Mouse (Mus musculus) hindbrain, postnatal 0 days (tissue): ENCODE data around the gene Rapgef4. TPM values are rescaled to one million over a fixed set of nuclear protein-coding genes. Genes with fewer than 3 reads are reported as not detected.

ENCODE experiments used
- ATAC-seq: fragments of 200-750 bp; cut with Nextera tagmentation; 2 replicates; pipeline ENCODE4 v1.8.0; 2017; ENCODE audit warnings: mild to moderate bottlenecking, moderate TSS enrichment, moderate library complexity
- DNase-seq: peaks from one replicate; pipeline ENCODE4 v3.0.0-alpha.2; 2015; ENCODE audit warnings: low spot score
- H3K27ac ChIP-seq: fragments of 300-500 bp; sonication (generic); 2 replicates; pipeline ENCODE4 v1.5.1; 2014; ENCODE audit warnings: mild to moderate bottlenecking
- H3K27me3 ChIP-seq: fragments of 300-500 bp; sonication (generic); 2 replicates; pipeline ENCODE4 v1.6.1; 2014; ENCODE audit warnings: low read length, mixed read lengths; ENCODE audit not compliant: insufficient read depth
- H3K36me3 ChIP-seq: fragments of 300-500 bp; sonication (generic); 2 replicates; pipeline ENCODE4 v1.6.1; 2014; ENCODE audit warnings: low read length, mixed read lengths; ENCODE audit not compliant: insufficient read depth
- H3K4me1 ChIP-seq: fragments of 300-500 bp; sonication (generic); 2 replicates; pipeline ENCODE4 v1.6.1; 2014; ENCODE audit warnings: antibody characterized with exemption, low read length, mixed read lengths; ENCODE audit not compliant: insufficient read depth
- H3K4me2 ChIP-seq: fragments of 300-500 bp; sonication (generic); 2 replicates; pipeline ENCODE4 v1.6.1; 2014; ENCODE audit warnings: low read depth, mild to moderate bottlenecking, low read length, moderate library complexity, mixed read lengths
- H3K4me3 ChIP-seq: fragments of 300-500 bp; sonication (generic); 2 replicates; pipeline ENCODE4 v1.5.1; 2014; ENCODE audit warnings: low read length
- H3K9ac ChIP-seq: fragments of 300-500 bp; sonication (generic); replicated peaks from 2 replicates; pipeline ENCODE4 v1.6.1; 2014; ENCODE audit warnings: mild to moderate bottlenecking, low read length, moderate library complexity, mixed read lengths
- H3K9me3 ChIP-seq: fragments of 300-500 bp; sonication (generic); 2 replicates; pipeline ENCODE4 v1.6.1; 2016; ENCODE audit warnings: low read length, mixed read lengths
- CTCF ChIP-seq: IDR thresholded peaks from 2 replicates; pipeline ENCODE4 v1.5.1; 2016; ENCODE audit warnings: antibody characterized with exemption, control low read depth, low read depth
- WGBS: fragments of 180-500 bp; shearing (Covaris S2); extraction: QIAGEN DNeasy Blood & Tissue Kit; methylation state at CpG from one replicate; pipeline ENCODE4 v1.1.7; 2014; 5-methylcytosine and 5-hydroxymethylcytosine counted together
- polyA plus RNA-seq: library from polyadenylated mRNA; unstranded; fragments of >200 nt; fragmentation: Nextera tagmentation; extraction: Ambion mirVana; gene quantifications from 2 replicates; pipeline ENCODE4 v1.2.1, GENCODE M21; 2015
- total RNA-seq: library from RNA; depleted of rRNA; stranded (reverse); fragments of >200 nt; gene quantifications from 2 replicates; pipeline ENCODE4 v1.2.3, GENCODE M21; 2014

Gene Rapgef4
- total and polyA plus RNA-seq, 2 experiments from 2014 or later = 47.3 to 104 TPM

DNA sequence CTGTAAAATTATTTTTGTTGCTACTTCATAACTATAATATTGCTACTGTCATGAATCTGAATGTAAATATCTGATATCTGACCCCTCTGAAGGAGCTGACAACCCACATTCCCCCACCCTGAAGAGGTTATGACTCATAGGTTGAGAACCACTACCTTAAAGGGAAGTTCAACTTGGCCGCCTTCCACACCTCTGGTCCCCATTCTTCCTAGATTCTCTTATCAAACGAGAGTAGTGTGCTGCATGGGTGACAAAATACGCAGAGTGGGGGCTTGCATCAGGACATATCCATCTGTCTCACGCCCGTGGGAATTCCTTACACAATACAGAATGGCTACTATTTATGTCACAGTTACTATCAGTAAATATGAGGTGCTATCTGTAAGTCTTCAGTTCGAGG is 221.2 kb downstream of the Rapgef4 start:
- H3K27me3 ChIP-seq = no peaks in the 10 kb centered on the region
- 85% methylated on average over 6 of the region's 6 CpGs for WGBS

DNA sequence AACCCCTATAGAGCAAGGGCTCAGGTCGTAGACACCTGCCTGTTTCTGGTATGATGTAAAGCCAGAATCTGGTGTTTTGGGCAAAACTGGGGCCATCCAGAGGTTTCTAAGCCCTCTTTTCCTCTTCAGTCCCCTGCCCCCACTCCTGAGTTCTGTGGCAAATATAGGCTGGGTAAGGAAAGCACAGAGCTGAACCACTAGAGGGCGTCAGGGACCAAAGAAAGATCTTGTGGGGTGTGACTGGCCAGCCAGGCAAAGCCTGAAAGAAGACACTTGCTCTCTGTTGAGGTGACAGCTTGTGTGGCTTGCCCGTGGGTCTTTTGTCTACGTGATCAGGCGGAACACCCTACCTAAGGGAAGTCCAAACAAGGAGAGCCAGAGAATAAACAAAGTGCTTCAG is 222.6 kb downstream of the Rapgef4 start:
- WGBS = 11% methylated on average over 5 of the region's 5 CpGs
- no peak overlapping the region for H3K27ac ChIP-seq
- H3K9ac ChIP-seq = no peak overlapping the region
- no peaks in the 10 kb centered on the region for H3K27me3 ChIP-seq
- 0 out of 2 replicates have a peak overlapping the region, but pooled peaks have one; percentile 2 for H3K4me3 ChIP-seq
- DNase-seq (peak; percentile 90), ATAC-seq (peak; percentile 86)
- peak; percentile 89 for TF ChIP-seq CTCF
- H3K4me2 ChIP-seq = peak overlapping the region; percentile 39; the same call in 1 of the 2 replicates
- no peaks in the 10 kb centered on the region; the same call in none of the 2 replicates for H3K36me3 ChIP-seq
- H3K4me1 ChIP-seq = no peaks in the 10 kb centered on the region
- H3K9me3 ChIP-seq = no peaks in the 10 kb centered on the region

More for the DNA sequence above, 221.2 kb downstream of the Rapgef4 start:
- TF ChIP-seq CTCF = no peak
- Histone ChIP-seq H3K4me3 (no peak overlapping the region), H3K4me1 (no peaks in the 10 kb centered on the region), H3K4me2 (no peak overlapping the region), H3K9ac (no peak overlapping the region), H3K36me3 (no peaks in the 10 kb centered on the region; the same call in 1 of the 2 replicates), H3K27ac (no peak overlapping the region), H3K9me3 (no peaks in the 10 kb centered on the region)
- DNase-seq (no peak), ATAC-seq (no peak)

DNA sequence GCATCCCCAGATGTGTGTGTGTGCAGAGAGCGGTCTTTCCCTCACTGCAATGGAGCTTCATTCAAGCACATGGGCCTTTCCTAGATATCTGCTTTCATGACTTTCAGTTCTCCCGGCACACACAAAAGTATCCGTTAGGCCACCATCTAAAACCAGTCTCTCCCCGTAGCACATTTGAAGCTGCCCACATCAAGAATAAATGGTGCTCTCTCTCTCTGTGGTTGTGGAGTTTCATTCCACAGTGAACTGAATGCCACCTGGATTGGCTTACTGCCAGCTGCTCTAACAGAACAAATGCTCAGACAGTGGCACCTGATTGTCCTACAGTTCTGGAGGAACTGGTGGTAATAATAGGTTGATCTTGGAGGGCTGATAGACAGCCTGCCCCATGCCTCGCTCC is 224.8 kb downstream of the Rapgef4 start:
- H3K9ac ChIP-seq = no peak overlapping the region
- no peak overlapping the region for H3K4me3 ChIP-seq
- no peaks in the 10 kb centered on the region; the same call in none of the 2 replicates for H3K36me3 ChIP-seq
- no peaks in the 10 kb centered on the region for H3K27me3 ChIP-seq
- no peak overlapping the region for H3K27ac ChIP-seq
- H3K4me1 ChIP-seq = no peaks in the 10 kb centered on the region
- H3K9me3 ChIP-seq = no peaks in the 10 kb centered on the region
- no peak overlapping the region for H3K4me2 ChIP-seq
- no peak for TF ChIP-seq CTCF
- no peak for DNase-seq
- ATAC-seq = no peak
- WGBS = 89% methylated on average over 5 of the region's 5 CpGs

DNA sequence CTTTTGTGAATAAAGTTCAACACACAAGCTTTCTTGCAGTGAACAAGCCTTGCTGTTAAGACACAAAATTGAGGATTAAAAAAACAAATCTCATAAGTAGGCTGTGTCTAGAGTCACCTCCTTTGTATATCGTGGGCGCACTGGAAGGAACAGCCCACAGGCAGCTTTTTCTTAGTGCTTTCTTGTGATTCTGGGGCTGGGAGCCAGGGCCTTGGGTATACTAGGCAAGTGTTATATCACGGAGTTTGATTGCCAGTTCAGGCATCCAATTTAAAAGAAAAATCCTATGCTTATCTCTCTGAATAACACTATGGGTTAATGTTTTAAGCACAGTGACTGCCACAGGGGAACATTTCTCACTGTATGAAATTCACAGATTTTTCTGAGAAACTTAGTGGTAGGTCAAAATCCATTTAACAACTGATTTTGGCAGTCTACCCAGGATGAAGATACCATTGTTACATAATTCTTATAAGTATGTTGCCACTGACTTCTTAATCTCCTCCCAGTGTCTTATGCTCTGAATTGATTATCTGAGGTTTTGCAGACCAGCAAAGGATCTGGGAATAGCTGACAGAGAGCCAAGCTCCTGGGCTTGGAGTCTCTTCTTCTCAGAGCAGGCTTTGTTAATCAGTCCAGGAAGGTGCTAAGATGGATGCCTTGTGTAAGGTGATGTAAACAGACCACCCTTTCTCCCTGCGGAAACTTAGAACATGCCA is 225.6 kb downstream of the Rapgef4 start:
- no peak overlapping the region for H3K27ac ChIP-seq
- no peaks in the 10 kb centered on the region; the same call in none of the 2 replicates for H3K36me3 ChIP-seq
- no peak for TF ChIP-seq CTCF
- DNase-seq (no peak), ATAC-seq (no peak)
- H3K4me1 ChIP-seq = no peaks in the 10 kb centered on the region
- no peaks in the 10 kb centered on the region for H3K27me3 ChIP-seq
- 79% methylated on average over 4 of the region's 4 CpGs for WGBS
- no peaks in the 10 kb centered on the region for H3K9me3 ChIP-seq
- H3K9ac ChIP-seq = no peak overlapping the region
- H3K4me2 ChIP-seq = no peak overlapping the region
- H3K4me3 ChIP-seq = no peak overlapping the region

DNA sequence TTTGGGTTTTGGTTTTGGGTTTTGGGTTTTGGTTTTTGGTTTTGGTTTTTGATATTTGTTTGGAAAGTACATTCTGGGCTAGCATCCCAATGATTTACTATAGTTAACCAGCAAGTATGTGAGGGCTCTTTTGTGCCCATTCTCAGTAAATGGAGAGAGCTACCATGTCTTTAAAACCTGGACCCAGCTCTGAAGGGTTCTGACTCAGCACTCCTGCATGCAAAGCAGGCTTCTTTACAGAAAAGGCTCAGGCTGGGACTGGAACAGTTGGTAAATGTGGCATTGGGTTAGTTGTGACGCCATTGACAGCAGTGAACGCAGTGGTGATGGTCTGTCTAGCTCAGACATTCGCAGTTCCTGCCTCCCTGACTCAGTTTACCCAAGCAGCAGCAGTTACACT is 236.3 kb downstream of the Rapgef4 start:
- TF ChIP-seq CTCF = no peak
- Histone ChIP-seq H3K36me3 (no peaks in the 10 kb centered on the region), H3K9me3 (no peaks in the 10 kb centered on the region), H3K27me3 (no peaks in the 10 kb centered on the region), H3K4me1 (no peaks in the 10 kb centered on the region), H3K4me3 (no peak overlapping the region), H3K9ac (no peak overlapping the region), H3K27ac (no peak overlapping the region), H3K4me2 (no peak overlapping the region)
- no peak for ATAC-seq
- DNase-seq = no peak
- WGBS = 80% methylated on average over 3 of the region's 3 CpGs

DNA sequence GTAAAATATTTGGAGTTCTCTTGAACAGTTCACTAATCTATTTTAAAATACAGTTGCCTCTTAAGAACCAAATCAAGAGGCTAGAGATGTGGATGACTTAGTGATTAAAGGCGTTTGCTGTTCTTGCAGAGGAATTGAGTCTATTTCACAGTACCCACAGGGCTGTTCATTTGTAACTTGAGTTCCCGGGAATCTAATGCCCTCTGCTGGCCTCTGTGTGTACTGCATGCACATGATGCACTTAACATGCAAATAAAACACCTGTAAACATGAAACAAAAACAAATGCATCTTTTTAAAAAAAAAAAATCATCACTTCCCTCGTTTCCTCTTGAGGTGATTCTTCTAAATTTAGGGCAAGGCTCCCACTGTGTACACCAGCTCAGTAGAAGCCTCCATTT is 238.9 kb downstream of the Rapgef4 start:
- 30% methylated on average over 3 of the region's 3 CpGs for WGBS
- peak; percentile 80 for DNase-seq
- no peak overlapping the region for H3K4me2 ChIP-seq
- no peaks in the 10 kb centered on the region for H3K9me3 ChIP-seq
- peak; percentile 80 for TF ChIP-seq CTCF
- no peaks in the 10 kb centered on the region for H3K4me1 ChIP-seq
- H3K36me3 ChIP-seq = no peaks in the 10 kb centered on the region
- no peaks in the 10 kb centered on the region for H3K27me3 ChIP-seq
- H3K9ac ChIP-seq = no peak overlapping the region
- H3K27ac ChIP-seq = no peak overlapping the region
- no peak for ATAC-seq
- no peak overlapping the region for H3K4me3 ChIP-seq

DNA sequence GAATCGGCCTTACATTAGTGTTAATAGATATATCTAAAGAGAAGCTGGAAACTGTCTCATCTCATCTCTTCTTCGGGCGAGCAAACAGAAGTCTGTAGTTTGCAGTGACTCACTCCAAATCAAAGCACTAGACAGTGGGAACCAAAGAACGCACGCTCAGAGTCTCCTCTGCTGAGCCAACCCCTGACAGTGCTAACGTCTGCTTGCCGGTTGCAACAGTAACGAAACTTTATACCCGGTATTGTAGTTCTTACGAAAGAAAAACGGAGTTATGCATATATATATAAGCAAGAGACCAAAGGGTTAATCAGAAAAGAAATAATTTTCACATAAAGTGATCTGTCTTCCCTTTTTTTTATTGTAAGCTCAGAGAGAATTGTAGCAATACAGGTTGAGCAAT is 240.2 kb downstream of the Rapgef4 start:
- Histone ChIP-seq H3K4me2 (no peak overlapping the region), H3K4me3 (no peak overlapping the region), H3K27me3 (no peaks in the 10 kb centered on the region), H3K4me1 (no peaks in the 10 kb centered on the region), H3K36me3 (no peaks in the 10 kb centered on the region), H3K27ac (no peak overlapping the region), H3K9me3 (no peaks in the 10 kb centered on the region), H3K9ac (no peak overlapping the region)
- whole genome bisulfite sequencing = 89% methylated on average over 11 of the region's 11 CpGs
- DNase-seq = no peak
- no peak for TF ChIP-seq CTCF
- no peak for ATAC-seq
